ENCODE assay signal across 8 mouse cellular contexts in the genomic region with DNA sequence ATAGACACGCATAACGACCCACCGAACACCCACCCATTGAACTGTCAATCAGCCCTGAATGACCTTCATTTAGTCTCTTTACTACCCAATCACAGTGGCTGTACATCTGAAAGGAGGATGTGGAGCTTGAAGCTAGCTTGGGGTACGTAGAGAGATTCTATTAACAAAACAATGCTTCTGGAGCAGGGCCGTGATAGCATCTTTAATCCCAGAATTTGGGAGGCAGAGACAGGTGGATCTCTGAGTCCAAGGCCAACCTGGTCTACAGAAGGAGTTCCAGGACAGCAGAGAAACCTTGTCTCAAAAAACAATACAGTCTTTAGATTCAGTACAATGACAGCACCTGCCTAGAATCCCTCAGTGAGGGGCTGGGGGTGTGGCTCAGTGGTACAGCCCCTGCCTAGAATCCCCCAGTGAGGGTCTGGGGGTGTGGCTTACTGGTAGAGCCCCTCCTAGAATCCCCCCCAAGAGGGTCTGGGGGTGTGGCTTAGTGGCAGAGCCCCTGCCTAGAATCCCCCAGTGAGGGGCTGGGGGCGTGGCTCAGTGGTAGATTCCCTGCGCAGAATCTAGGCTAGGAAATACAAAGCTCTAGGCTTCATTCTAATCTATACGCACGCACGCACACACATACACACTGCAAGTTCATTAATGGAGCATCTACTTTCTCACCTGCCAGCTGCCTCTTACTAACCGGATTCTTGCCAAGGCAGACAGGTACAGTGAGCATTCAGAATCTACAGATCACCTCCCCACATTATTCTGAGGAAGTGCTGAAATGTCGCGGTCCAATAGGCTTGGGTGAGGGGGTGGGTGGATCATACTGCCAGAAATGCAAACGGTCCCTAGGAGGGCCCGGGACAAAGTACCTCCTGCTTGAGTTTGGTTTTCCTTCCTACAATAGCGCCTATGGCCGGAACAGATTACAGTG. TPM values are rescaled to one million over a fixed set of nuclear protein-coding genes. Genes with fewer than 3 reads are reported as not detected.
DNase-seq lines count a peak whose midpoint lies in the region; ATAC-seq lines count a peak whose summit lies in the region.

No protein-coding gene starts in this region.

- intact Hi-C loops in heart, postnatal 10 days (cut with DNase I), result no loop called here

- peak; percentile 35 for ATAC-seq in CD4-positive, CD25-positive, alpha-beta regulatory T cell, adult 4 months
- ATAC-seq in forebrain, embryonic 13.5 days, result peak; percentile 49
- ATAC-seq in liver, embryonic 15.5 days (ENCODE audit: insufficient read depth), result peak; percentile 27; the same call in 1 of the 2 replicates

- whole genome bisulfite sequencing in heart, embryonic 10.5 days, result 28% methylated on average over 17 of the region's 17 CpGs
- WGBS in forebrain, embryonic 13.5 days, result 19% methylated on average over 17 of the region's 17 CpGs
- 29% methylated on average over 17 of the region's 17 CpGs for WGBS in liver, embryonic 15.5 days (ENCODE audit: insufficient replicate concordance)

- peak overlapping the region; percentile 70 for H3K4me2 ChIP-seq in forebrain, embryonic 13.5 days
- H3K4me2 ChIP-seq in liver, embryonic 15.5 days, result peak overlapping the region; percentile 58

- no peak for DNase-seq in heart, embryonic 10.5 days (ENCODE audit: low spot score)
- no peak for DNase-seq in heart, postnatal 10 days
- no peak for DNase-seq in right cerebral cortex, postnatal 4 days
- DNase-seq in frontal cortex, postnatal 10 days (ENCODE audit: low spot score in 2 of 2), result no peak
- no peak for DNase-seq in ovary, postnatal 14 days (ENCODE audit: low spot score)

- peaks cover 82% of the 10 kb centered on the region for H3K27me3 ChIP-seq in heart, embryonic 10.5 days (ENCODE audit: insufficient read depth, poor library complexity, severe bottlenecking)
- peaks cover 77% of the 10 kb centered on the region for H3K27me3 ChIP-seq in forebrain, embryonic 13.5 days
- H3K27me3 ChIP-seq in liver, embryonic 15.5 days, result peaks cover 19% of the 10 kb centered on the region

- H3K4me1 ChIP-seq in heart, embryonic 10.5 days, result peaks cover 40% of the 10 kb centered on the region
- H3K4me1 ChIP-seq in forebrain, embryonic 13.5 days, result peaks cover 34% of the 10 kb centered on the region
- peaks cover 50% of the 10 kb centered on the region for H3K4me1 ChIP-seq in liver, embryonic 15.5 days (replicated peaks)

- no peaks in the 10 kb centered on the region for H3K9me3 ChIP-seq in heart, embryonic 10.5 days
- H3K9me3 ChIP-seq in forebrain, embryonic 13.5 days (replicated peaks), result 0 out of 2 replicates have a peak, but pooled peaks cover 4% of the 10 kb centered on the region
- no peaks in the 10 kb centered on the region; the same call in 1 of the 2 replicates for H3K9me3 ChIP-seq in liver, embryonic 15.5 days (replicated peaks)

- peak overlapping the region; percentile 69 for H3K27ac ChIP-seq in heart, embryonic 10.5 days
- no peak overlapping the region for H3K27ac ChIP-seq in forebrain, embryonic 13.5 days
- H3K27ac ChIP-seq in liver, embryonic 15.5 days (replicated peaks), result peak overlapping the region; percentile 85; the same call in 1 of the 2 replicates

- H3K9ac ChIP-seq in forebrain, embryonic 13.5 days, result peak overlapping the region; percentile 64
- H3K9ac ChIP-seq in liver, embryonic 15.5 days, result no peak overlapping the region

- no peaks in the 10 kb centered on the region for H3K36me3 ChIP-seq in heart, embryonic 10.5 days
- H3K36me3 ChIP-seq in forebrain, embryonic 13.5 days (ENCODE audit: poor library complexity, severe bottlenecking), result no peaks in the 10 kb centered on the region
- peaks cover 6% of the 10 kb centered on the region; the same call in 1 of the 2 replicates for H3K36me3 ChIP-seq in liver, embryonic 15.5 days (replicated peaks)

- peak overlapping the region; percentile 59 for H3K4me3 ChIP-seq in heart, embryonic 10.5 days
- H3K4me3 ChIP-seq in forebrain, embryonic 13.5 days, result peak overlapping the region; percentile 40
- peak overlapping the region; percentile 45 for H3K4me3 ChIP-seq in liver, embryonic 15.5 days (replicated peaks)

RNA-seq across cellular contexts. Expression of gene Bcl3, which starts 7.0 kb away (rescaled TPM):
- polyA plus RNA-seq in heart, embryonic 10.5 days (2016; fragmentation: Nextera tagmentation; extraction: Ambion mirVana), result 1.3 and 2.7 TPM in 2 replicates
- total RNA-seq in heart, postnatal 10 days (2021), result 1 to 10 TPM; 5.6 to 5.7 TPM
- 10 to 100 TPM; 16.0 to 20.5 TPM for polyA plus RNA-seq in CD4-positive, CD25-positive, alpha-beta regulatory T cell, adult 4 months (2017; shearing (Covaris generic))
- polyA plus RNA-seq in forebrain, embryonic 13.5 days (2015; fragmentation: Nextera tagmentation; extraction: Ambion mirVana), result 0.23 and 0.49 TPM in 2 replicates
- polyA plus RNA-seq in liver, embryonic 15.5 days (2015; fragmentation: Nextera tagmentation; extraction: Ambion mirVana), result 4.7 and 5.3 TPM in 2 replicates

RNA-seq across cellular contexts. Expression of gene Cblc, which starts 19.0 kb away (rescaled TPM):
- 1.1 and 1.2 TPM in 2 replicates for polyA plus RNA-seq in heart, embryonic 10.5 days (2016; fragmentation: Nextera tagmentation; extraction: Ambion mirVana)
- total RNA-seq in heart, postnatal 10 days (2021), result under 1 TPM in 1 of 2 experiments, not detected in 1; 0.50 TPM
- not detected for polyA plus RNA-seq in CD4-positive, CD25-positive, alpha-beta regulatory T cell, adult 4 months (2017; shearing (Covaris generic))
- polyA plus RNA-seq in forebrain, embryonic 13.5 days (2015; fragmentation: Nextera tagmentation; extraction: Ambion mirVana), result not detected in 2 replicates
- polyA plus RNA-seq in liver, embryonic 15.5 days (2015; fragmentation: Nextera tagmentation; extraction: Ambion mirVana), result 3.5 and 3.8 TPM in 2 replicates

RNA-seq across cellular contexts. Expression of gene Gm19345, which starts 36.2 kb away (rescaled TPM):
- polyA plus RNA-seq in heart, embryonic 10.5 days (2016; fragmentation: Nextera tagmentation; extraction: Ambion mirVana), result not detected in 2 replicates
- total RNA-seq in heart, postnatal 10 days (2021), result not detected
- not detected for polyA plus RNA-seq in CD4-positive, CD25-positive, alpha-beta regulatory T cell, adult 4 months (2017; shearing (Covaris generic))
- polyA plus RNA-seq in forebrain, embryonic 13.5 days (2015; fragmentation: Nextera tagmentation; extraction: Ambion mirVana), result 2.3 and 3.9 TPM in 2 replicates
- polyA plus RNA-seq in liver, embryonic 15.5 days (2015; fragmentation: Nextera tagmentation; extraction: Ambion mirVana), result not detected in 2 replicates

RNA-seq across cellular contexts. Expression of gene Bcam, which starts 44.7 kb away (rescaled TPM):
- 140 and 193 TPM in 2 replicates for polyA plus RNA-seq in heart, embryonic 10.5 days (2016; fragmentation: Nextera tagmentation; extraction: Ambion mirVana)
- total RNA-seq in heart, postnatal 10 days (2021), result 100 to 1,000 TPM; 299 to 317 TPM
- polyA plus RNA-seq in CD4-positive, CD25-positive, alpha-beta regulatory T cell, adult 4 months (2017; shearing (Covaris generic)), result 1 to 10 TPM; 2.5 to 3.7 TPM
- 4.4 and 5.7 TPM in 2 replicates for polyA plus RNA-seq in forebrain, embryonic 13.5 days (2015; fragmentation: Nextera tagmentation; extraction: Ambion mirVana)
- polyA plus RNA-seq in liver, embryonic 15.5 days (2015; fragmentation: Nextera tagmentation; extraction: Ambion mirVana), result 10.3 and 11.3 TPM in 2 replicates

RNA-seq across cellular contexts. Expression of gene Ceacam16, which starts 45.5 kb away (rescaled TPM):
- 0.09 TPM in 1 of 2 replicates, not detected in the other for polyA plus RNA-seq in heart, embryonic 10.5 days (2016; fragmentation: Nextera tagmentation; extraction: Ambion mirVana)
- not detected for total RNA-seq in heart, postnatal 10 days (2021)
- polyA plus RNA-seq in CD4-positive, CD25-positive, alpha-beta regulatory T cell, adult 4 months (2017; shearing (Covaris generic)), result not detected
- not detected in 2 replicates for polyA plus RNA-seq in forebrain, embryonic 13.5 days (2015; fragmentation: Nextera tagmentation; extraction: Ambion mirVana)
- polyA plus RNA-seq in liver, embryonic 15.5 days (2015; fragmentation: Nextera tagmentation; extraction: Ambion mirVana), result not detected in 2 replicates
